In the genomic region with DNA sequence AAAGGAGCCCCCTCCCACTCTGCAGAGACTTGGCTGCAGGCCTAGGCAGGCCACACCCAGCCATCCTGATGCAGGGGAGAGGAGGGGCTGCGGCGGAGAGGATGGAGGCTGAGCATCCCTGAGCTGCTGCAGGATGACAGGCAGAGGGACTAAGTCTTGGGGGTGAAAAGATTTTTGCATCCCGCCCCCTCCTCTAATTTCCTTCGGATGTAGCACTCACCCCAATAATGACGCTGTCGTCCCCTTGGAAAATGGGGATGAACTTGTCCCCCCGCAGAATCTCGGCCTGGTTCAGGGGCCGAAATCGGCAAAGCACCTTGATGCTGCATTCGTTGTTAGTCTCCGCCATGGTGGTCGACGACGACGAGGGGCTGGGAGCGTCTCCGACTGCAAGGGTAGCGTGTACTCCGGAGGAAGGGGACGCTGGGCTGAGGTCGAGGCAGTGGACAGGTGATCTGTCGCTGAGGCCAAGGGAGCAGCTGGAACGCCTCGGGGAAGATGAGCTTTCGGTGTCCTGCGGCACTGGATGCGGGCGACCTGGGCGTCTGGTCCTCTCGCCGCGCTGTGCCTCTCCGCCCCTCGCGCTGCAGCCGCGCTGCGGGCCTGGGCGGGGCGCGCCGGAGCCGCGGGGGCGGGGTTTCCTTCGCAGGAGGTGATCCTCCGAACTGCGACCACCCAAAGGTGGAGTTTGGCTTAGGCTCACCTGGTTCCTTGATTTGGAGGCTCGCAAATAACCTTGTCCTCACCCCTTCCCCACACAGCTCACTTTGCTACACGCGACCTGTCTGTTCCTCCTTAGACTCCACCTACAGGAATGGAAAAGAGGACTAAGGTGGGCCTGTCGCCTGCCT, we compare ENCODE assay signal across 8 mouse cellular contexts. TPM values are rescaled to one million over a fixed set of nuclear protein-coding genes. Genes with fewer than 3 reads are reported as not detected.
DNase-seq lines count a peak whose midpoint lies in the region; ATAC-seq and TF ChIP-seq lines count a peak whose summit lies in the region.

Gene Kif5a, minus strand, starts transcription at position 801 of the 851 bp plus-strand sequence.

- peaks cover 4% of the 10 kb centered on the region; the same call in 1 of the 2 replicates for H3K4me1 ChIP-seq in lung, postnatal 0 days (ENCODE audit: insufficient read depth, low read depth, low read length)
- peaks cover 13% of the 10 kb centered on the region for H3K4me1 ChIP-seq in liver, embryonic 16.5 days (ENCODE audit: control insufficient read depth, low read depth, low read length)

- H3K27me3 ChIP-seq in lung, postnatal 0 days (replicated peaks; ENCODE audit: insufficient read depth, low read length) = peaks cover 7% of the 10 kb centered on the region; the same call in 1 of the 2 replicates
- peaks cover 28% of the 10 kb centered on the region for H3K27me3 ChIP-seq in liver, embryonic 16.5 days (ENCODE audit: control insufficient read depth, insufficient read depth, low read depth, low read length)

- peak within 1 kb of the TSS; percentile 60 for H3K4me2 ChIP-seq in lung, postnatal 0 days (replicated peaks; ENCODE audit: low read depth, low read length)
- H3K4me2 ChIP-seq in liver, embryonic 16.5 days (ENCODE audit: low read depth, low read length) = peak within 1 kb of the TSS; percentile 62

- no peaks in the 10 kb centered on the region for H3K36me3 ChIP-seq in lung, postnatal 0 days (ENCODE audit: insufficient read depth, low read length)
- no peaks in the 10 kb centered on the region for H3K36me3 ChIP-seq in liver, embryonic 16.5 days (ENCODE audit: control insufficient read depth, insufficient read depth)

- peak within 1 kb of the TSS; percentile 37 for H3K4me3 ChIP-seq in lung, postnatal 0 days (ENCODE audit: low read depth, low read length)
- H3K4me3 ChIP-seq in liver, embryonic 16.5 days (ENCODE audit: low read depth, low read length) = peak within 1 kb of the TSS; percentile 45

- H3K27ac ChIP-seq in lung, postnatal 0 days (ENCODE audit: low read length) = no peak within 1 kb of the TSS
- no peak within 1 kb of the TSS for H3K27ac ChIP-seq in liver, embryonic 16.5 days (ENCODE audit: low read length)

- ATAC-seq in lung, postnatal 0 days = no peak
- peak; percentile 30 for ATAC-seq in frontal cortex, adult (ENCODE audit: low TSS enrichment)
- no peak for ATAC-seq in liver, embryonic 16.5 days (ENCODE audit: low read depth)
- no peak for ATAC-seq in erythroid progenitor cell, adult 5-6 weeks (replicated peaks; ENCODE audit: low FRiP score, poor library complexity, severe bottlenecking)

- no peaks in the 10 kb centered on the region for H3K9me3 ChIP-seq in lung, postnatal 0 days (ENCODE audit: low read length)
- H3K9me3 ChIP-seq in liver, embryonic 16.5 days (replicated peaks; ENCODE audit: control insufficient read depth, low read length) = no peaks in the 10 kb centered on the region

- no peak within 1 kb of the TSS for H3K9ac ChIP-seq in lung, postnatal 0 days (replicated peaks; ENCODE audit: low read depth)
- no peak within 1 kb of the TSS; the same call in none of the 2 replicates for H3K9ac ChIP-seq in liver, embryonic 16.5 days (ENCODE audit: low read depth, low read length)

- DNase-seq in lung, postnatal 0 days (ENCODE audit: low spot score) = no peak
- no peak for DNase-seq in lung, postnatal 14 days
- DNase-seq in cerebellum, adult 18-20 months = peak; percentile 85 to 90
- DNase-seq in layer of hippocampus, adult 18-20 months (ENCODE audit: low spot score in 2 of 2) = peak; percentile 72
- DNase-seq in right cerebral cortex, postnatal 14 days = peak; percentile 74

- no peak for TF ChIP-seq EP300 in lung, postnatal 0 days (IDR thresholded peaks at IDR 0.05)

- TF ChIP-seq CTCF in lung, postnatal 0 days (IDR thresholded peaks at IDR 0.05) = no peak

- WGBS in lung, postnatal 0 days = 2% methylated on average over 49 of the region's 53 CpGs
- 4% methylated on average over 53 of the region's 53 CpGs for WGBS in liver, embryonic 16.5 days (ENCODE audit: insufficient replicate concordance)

RNA-seq across cellular contexts. Expression of gene Kif5a, which starts in this region (rescaled TPM):
- 0.12 and 0.25 TPM in 2 replicates for polyA plus RNA-seq in lung, postnatal 0 days (2015; fragmentation: Nextera tagmentation; extraction: Ambion mirVana)
- 100 to 1,000 TPM; 839 to 860 TPM for total RNA-seq in layer of hippocampus, adult 18-20 months (2021)
- polyA plus RNA-seq in liver, embryonic 16.5 days (2015; fragmentation: Nextera tagmentation; extraction: Ambion mirVana) = 0.09 and 0.11 TPM in 2 replicates
- total RNA-seq in erythroid progenitor cell, adult 5-6 weeks (2015; ENCODE audit: low replicate concordance) = not detected in 2 replicates
- total RNA-seq in erythroid progenitor cell, adult 5-6 weeks (2017; ENCODE audit: low replicate concordance) = not detected in 2 replicates

Comparison
In these comparisons a context has a peak if more than half of its experiments do, and no peak if none do; other contexts are left out.
1. RNA of gene Kif5a (total RNA-seq): 839 to 860 TPM in layer of hippocampus, adult 18-20 months; not detected in erythroid progenitor cell, adult 5-6 weeks; every median in the first group is over 100 times any median in the second.
2. DNase-seq: peak in cerebellum, adult 18-20 months (2 of 2), layer of hippocampus, adult 18-20 months (2 of 2) and right cerebral cortex, postnatal 14 days (single experiment); none in lung, postnatal 0 days (single experiment) and lung, postnatal 14 days (single experiment).